Mouse (Mus musculus) ES-E14 (cell line): ENCODE measurements around the gene Tns1. TPM values are rescaled to one million over a fixed set of nuclear protein-coding genes. Genes with fewer than 3 reads are reported as not detected.

Experiments
- DNase-seq: peaks from one replicate; pipeline ENCODE4 v3.0.0-alpha.2; 2013; ENCODE audit warnings: low read depth, low spot score
- H3K27ac ChIP-seq: 2 replicates; pipeline ENCODE4 v1.5.1; 2012; ENCODE audit warnings: low read depth, mild to moderate bottlenecking, low read length, moderate library complexity, mixed read lengths; ENCODE audit not compliant: poor library complexity, insufficient read depth, severe bottlenecking
- H3K36me3 ChIP-seq: 2 replicates; pipeline ENCODE4 v1.6.1; 2012; ENCODE audit warnings: mild to moderate bottlenecking, low read length, moderate library complexity, mixed read lengths; ENCODE audit not compliant: control insufficient read depth, poor library complexity, insufficient read depth, severe bottlenecking
- H3K4me1 ChIP-seq, 2 experiments: fragments of 150-350 bp in 1 of 2; sonication (generic) in 1 of 2; 2 replicates each; pipeline ENCODE4 v1.6.1; 2012; ENCODE audit warnings: low read length in 2 of 2, mild to moderate bottlenecking in 1 of 2, mixed read lengths in 1 of 2; ENCODE audit not compliant: control insufficient read depth in 2 of 2, insufficient read depth in 2 of 2, poor library complexity in 1 of 2
- H3K4me3 ChIP-seq, 2 experiments: fragments of 150-350 bp in 1 of 2; sonication (generic) in 1 of 2; 2 replicates each; pipeline ENCODE4 v1.5.1; 2012; ENCODE audit warnings: low read length in 2 of 2, low read depth in 1 of 2, mild to moderate bottlenecking in 1 of 2, mixed read lengths in 1 of 2; ENCODE audit not compliant: insufficient read depth in 1 of 2, poor library complexity in 1 of 2, severe bottlenecking in 1 of 2
- H3K9ac ChIP-seq: 2 replicates; pipeline ENCODE4 v1.6.1; 2012; ENCODE audit warnings: low read depth, mild to moderate bottlenecking, low read length, mixed read lengths; ENCODE audit not compliant: poor library complexity, insufficient read depth, severe bottlenecking
- H3K9me3 ChIP-seq: fragments of 150-350 bp; sonication (generic); 2 replicates; pipeline ENCODE4 v1.6.1; 2012; ENCODE audit warnings: low read depth, mild to moderate bottlenecking, low read length; ENCODE audit not compliant: control insufficient read depth, insufficient read depth
- CHD2 ChIP-seq: IDR thresholded peaks from 2 replicates; pipeline ENCODE4 v1.6.1; 2014; ENCODE audit warnings: mild to moderate bottlenecking, low read depth, low read length, inconsistent platforms
- HCFC1 ChIP-seq: IDR thresholded peaks from 2 replicates; pipeline ENCODE4 v1.6.1; 2012; ENCODE audit warnings: low read length, inconsistent platforms, borderline replicate concordance; ENCODE audit not compliant: insufficient read depth
- MAFK ChIP-seq: IDR thresholded peaks from 2 replicates; pipeline ENCODE4 v1.6.1; 2014; ENCODE audit warnings: mild to moderate bottlenecking, low read depth, low read length, inconsistent platforms; ENCODE audit not compliant: insufficient read depth
- ZC3H11A ChIP-seq: IDR thresholded peaks from 2 replicates; pipeline ENCODE4 v1.6.1; 2012; ENCODE audit warnings: low read depth, mild to moderate bottlenecking, inconsistent platforms, low read length, borderline replicate concordance
- ZNF384 ChIP-seq: IDR thresholded peaks from 2 replicates; pipeline ENCODE4 v1.6.1; 2012; ENCODE audit warnings: low read depth, low read length, inconsistent platforms
- in situ Hi-C, 2 experiments: fragments of 600-800 bp; cut with MboI; formaldehyde crosslinking; loops; one replicate each; pipeline ENCODE4 v1.15.1; 2025; ENCODE audit warnings: low sequenced_read_pairs in 2 of 2, inconsistent platforms in 1 of 2; ENCODE audit not compliant: unreplicated experiment in 2 of 2
- total RNA-seq: library from RNA; depleted of rRNA; stranded (reverse); fragments of 300-350 nt; gene quantifications from 2 replicates; pipeline ENCODE4 v1.2.3, GENCODE M21; 2012

Gene Tns1
- total RNA-seq, 1 experiment, result 9.5 TPM

DNA sequence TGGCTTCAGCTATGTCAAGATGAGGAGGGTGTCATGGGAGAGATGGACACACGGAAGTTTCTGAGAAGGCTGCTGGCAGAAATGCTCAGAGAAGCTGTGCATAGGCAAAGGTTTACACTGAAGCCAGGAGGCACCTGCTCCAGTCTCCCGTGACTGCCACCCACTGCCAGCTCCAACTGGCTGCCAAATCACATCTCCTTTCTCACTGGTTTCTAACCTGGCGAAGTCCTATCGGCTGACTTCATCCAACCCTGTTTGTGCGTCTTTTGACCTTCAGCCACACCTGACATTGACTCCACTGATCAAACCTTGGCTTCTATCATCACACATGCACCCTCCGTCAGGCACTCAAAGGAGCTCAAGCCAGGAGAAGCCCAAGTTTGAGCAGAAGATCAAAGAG, 6.4 kb downstream of the Tns1 start:
- no peak for TF ChIP-seq CHD2
- TF ChIP-seq ZNF384, result no peak
- no peak for TF ChIP-seq MAFK
- TF ChIP-seq ZC3H11A, result no peak
- TF ChIP-seq HCFC1, result no peak
- no peaks in the 10 kb centered on the region for H3K9me3 ChIP-seq
- no peak for DNase-seq
- H3K9ac ChIP-seq, result no peak overlapping the region
- in situ Hi-C loops, result no loop called here
- H3K36me3 ChIP-seq, result no peaks in the 10 kb centered on the region
- peaks cover 0 to 6% of the 10 kb centered on the region in 2 experiments; a peak in 2 of 4 replicates for H3K4me1 ChIP-seq
- H3K27ac ChIP-seq, result no peak overlapping the region
- H3K4me3 ChIP-seq, result no peak overlapping the region

DNA sequence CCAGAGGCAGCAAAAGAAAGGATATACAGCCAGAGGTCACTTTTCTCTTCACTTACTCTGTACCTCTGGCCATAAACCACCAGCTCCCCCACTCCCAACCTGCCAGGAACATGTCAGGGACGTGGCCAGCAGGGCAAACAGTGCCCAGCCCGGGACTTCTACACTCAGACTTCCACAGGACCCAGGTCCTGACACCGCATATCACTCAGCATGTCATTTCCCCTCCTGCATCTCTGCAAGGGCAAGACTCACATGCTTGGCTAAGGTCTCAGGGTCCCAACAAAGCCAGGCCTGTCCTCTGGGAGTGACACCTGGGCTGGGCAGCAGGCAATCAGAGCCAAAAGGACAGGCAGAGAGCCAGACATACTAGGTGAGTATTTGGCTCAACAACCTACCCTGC, 11.2 kb downstream of the Tns1 start:
- H3K4me3 ChIP-seq, result no peak overlapping the region
- H3K4me1 ChIP-seq, result peaks cover 5 to 29% of the 10 kb centered on the region in 2 experiments
- H3K27ac ChIP-seq, result no peak overlapping the region
- no peaks in the 10 kb centered on the region for H3K36me3 ChIP-seq
- no peak overlapping the region for H3K9ac ChIP-seq
- TF ChIP-seq ZNF384, result no peak
- no peak for TF ChIP-seq MAFK
- TF ChIP-seq ZC3H11A, result no peak
- DNase-seq, result no peak
- in situ Hi-C loops, result no loop called here
- no peaks in the 10 kb centered on the region for H3K9me3 ChIP-seq

DNA sequence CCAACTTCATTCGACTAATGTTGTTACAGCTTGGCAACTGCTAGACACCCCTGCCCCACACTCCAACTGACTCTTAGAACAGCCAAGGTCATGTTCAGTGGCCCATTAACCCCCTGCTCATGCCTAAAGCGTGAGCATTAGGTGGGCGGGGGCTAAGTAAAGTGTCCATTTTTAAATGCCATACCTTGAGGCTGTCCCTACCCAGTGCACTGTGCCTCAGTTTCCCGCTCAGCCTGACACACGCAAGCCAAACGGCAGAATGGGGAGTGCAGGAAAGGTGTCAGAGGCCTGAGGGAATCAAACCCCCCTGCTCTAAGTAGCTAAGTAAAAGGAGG, 12.6 kb downstream of the Tns1 start:
- DNase-seq, result no peak
- no peaks in the 10 kb centered on the region for H3K36me3 ChIP-seq
- no peaks in the 10 kb centered on the region for H3K9me3 ChIP-seq
- TF ChIP-seq ZC3H11A, result no peak
- TF ChIP-seq HCFC1, result no peak
- no peak for TF ChIP-seq MAFK
- TF ChIP-seq ZNF384, result no peak
- no peak for TF ChIP-seq CHD2
- no peak overlapping the region for H3K9ac ChIP-seq
- no peak overlapping the region; the same call in 1 of the 2 replicates for H3K27ac ChIP-seq
- peak overlapping the region in 1 of 2 experiments; percentile 13; a peak in 1 of 4 replicates for H3K4me3 ChIP-seq
- in situ Hi-C loops, result no loop called here
- H3K4me1 ChIP-seq, result peaks cover 5 to 32% of the 10 kb centered on the region in 2 experiments

DNA sequence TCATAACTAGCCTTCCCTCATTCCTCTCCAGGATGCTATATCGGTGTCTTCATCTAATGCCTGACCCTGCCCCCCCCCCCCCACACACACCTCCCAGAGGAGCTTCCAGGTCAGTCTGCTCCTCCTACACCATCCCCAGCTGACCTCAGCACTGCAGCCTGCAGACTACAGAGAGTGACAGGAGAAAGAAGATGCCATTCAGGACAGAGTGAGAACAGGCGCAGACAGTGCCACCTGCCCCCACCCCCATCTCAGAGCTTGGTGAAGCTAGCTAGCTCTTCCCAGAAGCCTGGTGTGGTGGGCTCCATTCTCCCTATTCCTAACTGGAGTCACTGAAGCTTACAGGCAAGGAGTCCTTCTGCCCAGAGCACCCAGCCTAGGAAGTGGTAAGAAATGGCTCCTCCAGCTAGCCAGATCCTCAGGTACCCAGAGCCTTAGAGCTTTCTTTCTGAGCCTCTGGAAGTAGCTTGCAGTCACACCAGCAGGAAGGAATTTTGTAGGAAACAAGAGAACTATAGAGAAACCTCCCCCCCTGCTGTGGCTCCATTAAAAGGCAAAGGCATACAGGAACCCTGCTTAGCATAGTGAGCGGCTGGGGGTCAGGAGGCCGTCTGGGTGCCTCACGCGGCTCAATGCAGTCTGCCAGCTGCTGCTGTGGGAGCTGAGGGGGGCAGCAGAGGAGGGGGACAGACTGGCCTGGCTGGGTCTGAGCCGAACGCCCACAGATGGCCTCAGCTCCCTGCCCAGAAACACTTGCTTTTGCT, 13.1 kb downstream of the Tns1 start:
- DNase-seq, result peak; percentile 95
- Histone ChIP-seq H3K9me3 (no peaks in the 10 kb centered on the region), H3K4me3 (peak overlapping the region in 1 of 2 experiments; percentile 13; a peak in 1 of 4 replicates), H3K36me3 (no peaks in the 10 kb centered on the region), H3K9ac (no peak overlapping the region), H3K4me1 (peaks cover 5 to 37% of the 10 kb centered on the region in 2 experiments), H3K27ac (peak overlapping the region; percentile 69)
- TF ChIP-seq MAFK, result no peak
- TF ChIP-seq ZC3H11A, result no peak
- TF ChIP-seq CHD2, result no peak
- in situ Hi-C loops, result no loop called here
